Mouse (Mus musculus) G1E (cell line): Measurements from ENCODE around the gene Uncx. TPM values are rescaled to one million over a fixed set of nuclear protein-coding genes. Genes with fewer than 3 reads are reported as not detected.

Experiments used
- ATAC-seq: 2 replicates; pipeline ENCODE4 v1.8.0; 2016; ENCODE audit warnings: mild to moderate bottlenecking; ENCODE audit not compliant: insufficient number of reproducible peaks, poor library complexity, low FRiP score, severe bottlenecking; ENCODE audit errors: extremely low read depth
- DNase-seq: peaks from one replicate; pipeline ENCODE4 v3.0.0; 2012; ENCODE audit warnings: low spot score
- H3K27me3 ChIP-seq: 2 replicates; pipeline ENCODE4 v1.6.1; 2012; ENCODE audit warnings: mild to moderate bottlenecking, low read length, inconsistent platforms; ENCODE audit not compliant: insufficient read depth
- H3K36me3 ChIP-seq: replicated peaks from 2 replicates; pipeline ENCODE3; 2012; ENCODE audit warnings: mild to moderate bottlenecking, inconsistent platforms
- H3K4me1 ChIP-seq: 2 replicates; pipeline ENCODE4 v1.6.1; 2012; ENCODE audit warnings: low read depth, low read length, inconsistent platforms, mixed read lengths; ENCODE audit not compliant: insufficient read depth
- H3K4me3 ChIP-seq: 2 replicates; pipeline ENCODE4 v1.5.1; 2012; ENCODE audit warnings: low read depth, mild to moderate bottlenecking, inconsistent platforms, low read length, moderate library complexity, mixed read lengths
- H3K9me3 ChIP-seq: replicated peaks from 2 replicates; pipeline ENCODE4 v1.6.1; 2012; ENCODE audit warnings: inconsistent platforms
- CTCF ChIP-seq: IDR thresholded peaks from 2 replicates; pipeline ENCODE4 v1.5.1; 2012; ENCODE audit warnings: low read depth, low read length, inconsistent platforms, mixed read lengths
- GATA1 ChIP-seq: IDR thresholded peaks from 2 replicates; pipeline ENCODE4 v1.6.1; 2012; ENCODE audit warnings: borderline replicate concordance, low read length, inconsistent platforms, mixed read lengths
- GATA2 ChIP-seq: IDR thresholded peaks from 2 replicates; pipeline ENCODE4 v1.6.1; 2012; ENCODE audit warnings: low read depth, low read length, inconsistent platforms, borderline replicate concordance
- POLR2AphosphoS5 ChIP-seq: IDR thresholded peaks from 2 replicates; pipeline ENCODE4 v1.6.1; 2012; ENCODE audit warnings: low read depth, low read length, inconsistent platforms; ENCODE audit not compliant: insufficient replicate concordance
- TAL1 ChIP-seq: conservative IDR thresholded peaks from 2 replicates; pipeline ENCODE4 v1.6.1; 2012; ENCODE audit warnings: low read depth, low read length, inconsistent platforms, mixed read lengths
- polyA plus RNA-seq: library from polyadenylated mRNA; stranded (reverse); fragments of >175 nt; gene quantifications from 2 replicates; pipeline ENCODE4 v1.2.3, GENCODE M21; 2012
- total RNA-seq, 2 experiments: library from RNA; stranded (forward) in 1 of 2; stranded (reverse) in 1 of 2; fragments of 200-1000 nt in 1 of 2; fragments of >200 nt in 1 of 2; fragmentation: Nextera tagmentation in 1 of 2; gene quantifications; 2 replicates each; pipeline ENCODE4 v1.2.3; 2014 to 2017

The Uncx gene
- total and polyA plus RNA-seq, 3 experiments, result not detected

GRCm38 (mm10) chr5:139554478-139555335, 11.4 kb downstream of the Uncx start:
- no peaks in the 10 kb centered on the region for H3K4me1 ChIP-seq
- H3K36me3 ChIP-seq, result no peaks in the 10 kb centered on the region
- DNase-seq, result no peak
- TF ChIP-seq POLR2AphosphoS5 (no peak), CTCF (no peak), TAL1 (no peak), GATA1 (no peak), GATA2 (no peak)
- peaks cover 88% of the 10 kb centered on the region for H3K27me3 ChIP-seq
- ATAC-seq, result no peak
- H3K9me3 ChIP-seq, result no peaks in the 10 kb centered on the region
- H3K4me3 ChIP-seq, result no peak overlapping the region

GRCm38 (mm10) chr5:139555476-139556115, 12.3 kb downstream of the Uncx start:
- H3K9me3 ChIP-seq, result no peaks in the 10 kb centered on the region
- peaks cover 85% of the 10 kb centered on the region for H3K27me3 ChIP-seq
- DNase-seq (no peak), ATAC-seq (peak; percentile 45; the same call in 1 of the 2 replicates)
- TF ChIP-seq CTCF (no peak), POLR2AphosphoS5 (no peak), GATA2 (no peak), TAL1 (no peak), GATA1 (no peak)
- H3K4me3 ChIP-seq, result no peak overlapping the region
- no peaks in the 10 kb centered on the region for H3K36me3 ChIP-seq
- no peaks in the 10 kb centered on the region for H3K4me1 ChIP-seq

GRCm38 (mm10) chr5:139556116-139556678, 12.9 kb downstream of the Uncx start:
- peaks cover 79% of the 10 kb centered on the region for H3K27me3 ChIP-seq
- ATAC-seq, result no peak
- H3K36me3 ChIP-seq, result no peaks in the 10 kb centered on the region

GRCm38 (mm10) chr5:139557079-139557478, 13.8 kb downstream of the Uncx start:
- Histone ChIP-seq H3K4me1 (no peaks in the 10 kb centered on the region), H3K36me3 (no peaks in the 10 kb centered on the region), H3K9me3 (no peaks in the 10 kb centered on the region), H3K27me3 (peaks cover 71% of the 10 kb centered on the region), H3K4me3 (no peak overlapping the region)
- no peak for ATAC-seq
- TF ChIP-seq POLR2AphosphoS5, result no peak
- TF ChIP-seq GATA1, result no peak
- TF ChIP-seq CTCF, result no peak
- DNase-seq, result no peak

More at GRCm38 (mm10) chr5:139556116-139556678, 12.9 kb downstream of the Uncx start:
- Histone ChIP-seq H3K9me3 (no peaks in the 10 kb centered on the region), H3K4me3 (no peak overlapping the region), H3K4me1 (no peaks in the 10 kb centered on the region)
- no peak for TF ChIP-seq GATA1
- no peak for TF ChIP-seq CTCF
- TF ChIP-seq TAL1, result no peak
- no peak for TF ChIP-seq GATA2
- no peak for TF ChIP-seq POLR2AphosphoS5
- no peak for DNase-seq

- no peak for ATAC-seq
- TF ChIP-seq POLR2AphosphoS5 (no peak), TAL1 (no peak), CTCF (no peak), GATA1 (no peak), GATA2 (no peak)
- Histone ChIP-seq H3K4me1 (no peaks in the 10 kb centered on the region), H3K36me3 (no peaks in the 10 kb centered on the region), H3K27me3 (peaks cover 66% of the 10 kb centered on the region), H3K4me3 (no peak overlapping the region), H3K9me3 (no peaks in the 10 kb centered on the region)
- DNase-seq, result no peak
These were observed 14.5 kb downstream of the Uncx start for GRCm38 (mm10) chr5:139557531-139558467.

GRCm38 (mm10) chr5:139558468-139558804, 15.1 kb downstream of the Uncx start:
- H3K4me1 ChIP-seq, result no peaks in the 10 kb centered on the region
- peaks cover 67% of the 10 kb centered on the region for H3K27me3 ChIP-seq
- no peak overlapping the region for H3K4me3 ChIP-seq
- no peak for ATAC-seq
- H3K36me3 ChIP-seq, result no peaks in the 10 kb centered on the region
- no peak for DNase-seq
- H3K9me3 ChIP-seq, result no peaks in the 10 kb centered on the region
- TF ChIP-seq GATA2, result no peak
- no peak for TF ChIP-seq POLR2AphosphoS5
- TF ChIP-seq CTCF, result no peak
- no peak for TF ChIP-seq GATA1
- no peak for TF ChIP-seq TAL1
